Mouse (Mus musculus) neutrophil, adult 83 days (primary cell): ENCODE data around the gene Traf6. TPM values are rescaled to one million over a fixed set of nuclear protein-coding genes. Genes with fewer than 3 reads are reported as not detected.

Experiments
- total RNA-seq, 2 experiments: library from RNA; stranded (reverse); gene quantifications; one replicate each; pipeline ENCODE4 v1.2.4; 2023

Traf6 gene
- total RNA-seq = 10 to 100 TPM; 15.3 to 19.5 TPM

DNA sequence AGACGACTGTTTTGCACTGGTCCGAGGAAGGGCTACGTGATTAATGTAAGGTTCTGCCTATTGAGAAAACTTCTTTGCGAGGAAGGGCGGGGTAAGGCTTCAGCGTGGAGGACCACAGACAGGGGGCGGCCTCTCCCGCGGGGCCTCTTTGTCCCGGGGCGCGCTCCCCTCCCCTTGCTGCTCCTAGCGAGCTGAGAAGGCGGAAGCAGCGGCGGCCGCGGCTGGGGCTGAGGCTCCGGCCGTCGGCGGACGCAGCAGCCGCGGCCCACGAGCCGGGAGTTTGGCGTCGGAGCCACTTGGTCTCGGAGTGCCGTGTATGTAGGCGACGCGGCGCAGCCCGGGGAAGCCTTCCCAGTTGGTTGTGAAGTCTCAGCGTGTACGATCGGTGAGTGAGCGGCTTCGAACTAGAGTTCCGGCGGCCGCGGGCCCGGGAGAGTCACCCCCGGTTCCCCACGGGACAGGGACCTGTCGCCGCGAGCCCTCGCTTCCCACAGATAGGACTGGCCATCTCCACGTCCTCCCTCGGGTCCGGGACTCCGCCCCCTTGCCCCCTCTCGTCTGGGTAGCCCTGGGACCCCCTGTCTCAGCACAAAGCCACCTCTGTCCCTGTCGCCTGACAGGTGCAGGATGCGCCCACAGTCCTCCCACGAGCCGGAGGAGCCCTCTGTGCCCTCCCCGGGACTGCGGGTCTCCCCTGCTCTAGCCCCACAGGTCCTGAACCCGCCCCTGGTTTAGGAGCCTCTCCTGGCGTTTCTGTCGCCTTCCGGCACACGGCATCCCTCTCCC is at the start of gene Traf6:
Gene Traf6 (plus strand): TSS at position 194 of the 786 bp plus-strand sequence.

DNA sequence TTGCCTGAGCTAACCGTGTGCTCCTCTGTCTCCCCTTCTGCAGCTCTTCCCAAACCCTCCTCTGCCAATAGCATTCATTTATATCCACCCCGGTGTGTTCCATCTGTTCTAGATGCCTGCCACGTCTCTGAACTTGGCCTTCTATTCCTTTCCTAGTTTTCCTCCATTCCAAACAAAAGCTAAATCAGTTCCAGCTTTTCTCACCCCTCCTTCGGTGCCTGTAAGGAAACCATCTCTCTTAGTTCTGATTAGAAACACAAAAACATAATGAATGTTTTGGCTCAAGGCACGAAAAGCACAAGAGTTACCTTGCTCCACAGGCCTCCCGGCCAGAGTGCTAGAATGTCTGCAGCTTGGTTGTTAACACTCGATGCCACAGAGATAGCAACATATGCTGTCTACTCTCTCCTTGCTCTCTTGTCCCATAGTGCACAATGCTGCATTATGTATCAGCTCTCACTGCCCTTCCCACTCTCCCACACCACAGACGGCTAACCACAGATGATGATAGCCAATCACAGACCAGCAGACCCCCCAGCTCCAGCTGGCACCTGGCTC is 29.0 kb upstream of the Traf6 start, which contains the start of the genes Rag1 and B230118H07Rik:
Gene Rag1 (minus strand): TSS at position 388 of the 558 bp plus-strand sequence.
Gene B230118H07Rik (minus strand): TSS at position 419 of the 558 bp plus-strand sequence.

Other genes with a start within 250 kb of the Traf6 start
- gene Rag2, start 53.7 kb upstream of the Traf6 start, total RNA-seq = under 1 TPM in 1 of 2 experiments, not detected in 1; 0.24 TPM
- gene Rag1, start 28.9 kb upstream of the Traf6 start, total RNA-seq = under 1 TPM; 0.29 to 0.46 TPM
- 1 to 10 TPM; 4.3 to 7.9 TPM for gene B230118H07Rik, start 28.9 kb upstream of the Traf6 start, total RNA-seq
- gene Prr5l, start 204.6 kb downstream of the Traf6 start, total RNA-seq = 10 to 100 TPM in 1 of 2 experiments, 1 to 10 TPM in 1; 8.9 to 18.9 TPM
- gene Commd9, start 207.8 kb downstream of the Traf6 start, total RNA-seq = 10 to 100 TPM; 11.5 to 14.0 TPM